Mouse (Mus musculus) MEL (cell line): ENCODE measurements at regions not wholly inside any gene's neighbourhood (a gene's known extent, or its start where the extent isn't known, plus 50 kb on each side); places are given as distances from the start of the nearest gene placed in this dataset.

Source experiments
- DNase-seq: peaks from one replicate; pipeline ENCODE4 v3.0.0; 2011; ENCODE audit warnings: low read depth, low spot score
- H3K27ac ChIP-seq: 2 replicates; pipeline ENCODE4 v1.5.1; 2012; ENCODE audit warnings: low read depth, mild to moderate bottlenecking, control low read depth, low read length, moderate library complexity; ENCODE audit not compliant: control insufficient read depth
- H3K27me3 ChIP-seq, 2 experiments: fragments of 150-350 bp in 1 of 2; sonication (generic) in 1 of 2; 2 replicates each; pipeline ENCODE4 v1.6.1; 2012; ENCODE audit warnings: low read length in 2 of 2, mild to moderate bottlenecking in 2 of 2, improper control_type of control experiment in 1 of 2, moderate library complexity in 1 of 2; ENCODE audit not compliant: insufficient read depth in 2 of 2, control insufficient read depth in 1 of 2
- H3K36me3 ChIP-seq, 2 experiments: 2 replicates each; pipeline ENCODE4 v1.6.1; 2012 to 2014; ENCODE audit warnings: low read length in 2 of 2, improper control_type of control experiment in 1 of 2, inconsistent platforms in 1 of 2, mild to moderate bottlenecking in 1 of 2; ENCODE audit not compliant: insufficient read depth in 2 of 2, control insufficient read depth in 1 of 2
- H3K4me1 ChIP-seq, 2 experiments: fragments of 150-350 bp in 1 of 2; sonication (generic) in 1 of 2; 2 replicates each; pipeline ENCODE4 v1.6.1; 2012; ENCODE audit warnings: low read length in 2 of 2, improper control_type of control experiment in 1 of 2, mild to moderate bottlenecking in 1 of 2; ENCODE audit not compliant: insufficient read depth in 2 of 2, control insufficient read depth in 1 of 2
- H3K4me3 ChIP-seq, 2 experiments: fragments of 150-350 bp in 1 of 2; sonication (generic) in 1 of 2; 2 replicates each; pipeline ENCODE4 v1.5.1; 2012; ENCODE audit warnings: low read depth in 2 of 2, low read length in 2 of 2, mild to moderate bottlenecking in 2 of 2, moderate library complexity in 2 of 2, control low read depth in 1 of 2, improper control_type of control experiment in 1 of 2; ENCODE audit not compliant: control insufficient read depth in 1 of 2, insufficient read depth in 1 of 2
- H3K79me2 ChIP-seq: 2 replicates; pipeline ENCODE4 v1.6.1; 2012; ENCODE audit warnings: mild to moderate bottlenecking, low read length, moderate library complexity; ENCODE audit not compliant: control insufficient read depth, poor library complexity, insufficient read depth
- H3K9ac ChIP-seq: 2 replicates; pipeline ENCODE4 v1.6.1; 2012; ENCODE audit warnings: low read depth, mild to moderate bottlenecking, control low read depth, low read length, moderate library complexity; ENCODE audit not compliant: control insufficient read depth, poor library complexity, severe bottlenecking
- H3K9me3 ChIP-seq: fragments of 150-350 bp; sonication (generic); replicated peaks from 2 replicates; pipeline ENCODE4 v1.6.1; 2012; ENCODE audit warnings: mild to moderate bottlenecking, low read length, improper control_type of control experiment, moderate library complexity; ENCODE audit not compliant: insufficient read depth
- BHLHE40 ChIP-seq: IDR thresholded peaks from 2 replicates; pipeline ENCODE4 v1.6.1; 2012; ENCODE audit warnings: low read depth, mild to moderate bottlenecking, inconsistent platforms, low read length, improper control_type of control experiment, borderline replicate concordance
- CHD2 ChIP-seq: IDR thresholded peaks from 2 replicates; pipeline ENCODE4 v1.6.1; 2011; ENCODE audit warnings: low read length, improper control_type of control experiment
- E2F4 ChIP-seq: IDR thresholded peaks from 2 replicates; pipeline ENCODE4 v1.6.1; 2011; ENCODE audit warnings: low read depth, low read length, improper control_type of control experiment, borderline replicate concordance
- ELF1 ChIP-seq: IDR thresholded peaks from 2 replicates; pipeline ENCODE4 v1.6.1; 2014; ENCODE audit warnings: low read depth, mild to moderate bottlenecking, inconsistent platforms, low read length, improper control_type of control experiment, moderate library complexity
- EP300 ChIP-seq, 2 experiments: IDR thresholded peaks; 2 replicates each; pipeline ENCODE4 v1.6.1; 2011; ENCODE audit warnings: improper control_type of control experiment in 2 of 2, low read length in 2 of 2, low read depth in 1 of 2, mild to moderate bottlenecking in 1 of 2
- ETS1 ChIP-seq: IDR thresholded peaks from 2 replicates; pipeline ENCODE4 v1.6.1; 2012; ENCODE audit warnings: low read depth, mild to moderate bottlenecking, inconsistent platforms, low read length, improper control_type of control experiment, moderate library complexity
- GATA1 ChIP-seq: IDR thresholded peaks from 2 replicates; pipeline ENCODE4 v1.6.1; 2011; ENCODE audit warnings: low read depth, low read length, improper control_type of control experiment
- JUND ChIP-seq: IDR thresholded peaks from 2 replicates; pipeline ENCODE4 v1.6.1; 2011; ENCODE audit warnings: low read depth, mild to moderate bottlenecking, improper control_type of control experiment, low read length
- MAX ChIP-seq: IDR thresholded peaks from 2 replicates; pipeline ENCODE4 v1.6.1; 2011; ENCODE audit warnings: low read length, improper control_type of control experiment
- MEF2A ChIP-seq: IDR thresholded peaks from 2 replicates; pipeline ENCODE4 v1.6.1; 2014; ENCODE audit warnings: low read depth, mild to moderate bottlenecking, inconsistent platforms, low read length, improper control_type of control experiment; ENCODE audit not compliant: poor library complexity, insufficient replicate concordance, severe bottlenecking; ENCODE audit errors: extremely low read depth
- NELFE ChIP-seq: IDR thresholded peaks from 2 replicates; pipeline ENCODE4 v1.6.1; 2011; ENCODE audit warnings: low read depth, low read length, improper control_type of control experiment
- NRF1 ChIP-seq: IDR thresholded peaks from 2 replicates; pipeline ENCODE4 v1.6.1; 2014; ENCODE audit warnings: low read depth, mild to moderate bottlenecking, inconsistent platforms, low read length, improper control_type of control experiment, moderate library complexity; ENCODE audit not compliant: poor library complexity, insufficient read depth, severe bottlenecking
- POLR2AphosphoS5 ChIP-seq: IDR thresholded peaks from 2 replicates; pipeline ENCODE4 v1.6.1; 2012; ENCODE audit warnings: low read depth, borderline replicate concordance, mild to moderate bottlenecking, inconsistent platforms, low read length, moderate library complexity, mixed read lengths
- RCOR1 ChIP-seq: IDR thresholded peaks from 2 replicates; pipeline ENCODE4 v1.6.1; 2012; ENCODE audit warnings: low read depth, mild to moderate bottlenecking, inconsistent platforms, low read length, improper control_type of control experiment
- TAL1 ChIP-seq: IDR thresholded peaks from 2 replicates; pipeline ENCODE4 v1.6.1; 2012; ENCODE audit warnings: mild to moderate bottlenecking, inconsistent platforms, low read length, moderate library complexity, mixed read lengths
- ZKSCAN1 ChIP-seq: IDR thresholded peaks from 2 replicates; pipeline ENCODE4 v1.6.1; 2012; ENCODE audit warnings: low read depth, mild to moderate bottlenecking, inconsistent platforms, low read length, improper control_type of control experiment, moderate library complexity

GRCm38 (mm10) chr13:58477253-58477652 lies 74.1 kb upstream of the Hnrnpk start:
- H3K27me3 ChIP-seq: no peaks in the 10 kb centered on the region; a peak in 1 of 4 replicates
- TF ChIP-seq RCOR1 (peak; percentile 30; the same call in 1 of the 2 replicates), EP300 (IDR thresholded peaks at IDR 0.05; ENCODE audit: low read depth in 1 of 2, low read length in 2 of 2) (peak; percentile 18 to 54; a peak in 2 of 4 replicates), MAX (no peak), POLR2AphosphoS5 (no peak), ZKSCAN1 (no peak), GATA1 (peak; percentile 45), BHLHE40 (no peak), NELFE (no peak), TAL1 (0 out of 2 replicates have a peak, but pooled peaks have one; percentile 10), JUND (no peak), ELF1 (no peak), ETS1 (peak; percentile 61; the same call in 1 of the 2 replicates), CHD2 (no peak)
- H3K9ac ChIP-seq: no peak overlapping the region
- peaks cover 22 to 48% of the 10 kb centered on the region in 2 experiments for H3K4me1 ChIP-seq
- no peaks in the 10 kb centered on the region for H3K79me2 ChIP-seq
- no peak overlapping the region for H3K27ac ChIP-seq
- H3K4me3 ChIP-seq: no peak overlapping the region
- H3K36me3 ChIP-seq: peaks cover 0 to 48% of the 10 kb centered on the region in 2 experiments; a peak in 2 of 4 replicates
- no peaks in the 10 kb centered on the region for H3K9me3 ChIP-seq
- DNase-seq: peak; percentile 37

DNA sequence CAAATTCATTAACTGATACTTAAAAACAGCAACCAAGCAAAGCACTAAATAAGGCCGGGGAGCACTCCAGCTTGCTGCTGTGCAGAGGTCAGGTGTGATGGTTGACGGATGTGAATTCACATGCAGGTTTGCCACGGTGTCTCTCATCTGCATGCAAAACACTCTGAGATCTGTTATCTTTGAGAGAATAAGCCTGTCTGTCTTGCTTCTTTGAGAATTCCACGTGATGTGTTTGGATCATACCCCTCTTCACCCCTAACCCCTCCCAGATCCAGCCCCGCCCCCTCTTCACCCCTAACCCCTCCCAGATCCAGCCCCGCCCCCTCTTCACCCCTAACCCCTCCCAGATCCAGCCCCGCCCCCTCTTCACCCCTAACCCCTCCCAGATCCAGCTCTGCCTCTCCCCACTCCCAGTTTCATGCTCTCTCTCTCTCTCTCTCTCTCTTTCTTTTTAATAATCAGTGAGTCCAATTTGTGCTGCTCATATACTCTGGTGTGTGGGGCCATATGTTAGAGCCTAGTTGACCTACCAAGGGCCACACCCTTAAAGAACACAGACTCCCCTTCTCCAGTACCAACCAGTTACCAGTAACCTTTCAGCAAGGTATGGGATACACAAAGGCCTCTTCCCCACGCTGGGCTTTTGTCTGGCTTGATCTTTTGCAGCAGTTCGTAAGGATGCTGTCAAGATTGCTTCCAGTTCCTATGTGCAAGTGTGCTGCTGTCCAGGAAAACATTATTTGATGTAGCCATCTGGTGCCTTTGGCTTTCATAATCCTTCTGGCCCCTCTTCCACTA lies 73.1 kb upstream of the Hnrnpk start:
- DNase-seq: peak; percentile 50
- H3K4me3 ChIP-seq: peak overlapping the region in 1 of 2 experiments; percentile 24; a peak in 2 of 4 replicates

More for the DNA sequence above, 73.1 kb upstream of the Hnrnpk start:
- Histone ChIP-seq H3K4me1 (peaks cover 19 to 38% of the 10 kb centered on the region in 2 experiments), H3K27ac (no peak overlapping the region), H3K79me2 (no peaks in the 10 kb centered on the region)
- TF ChIP-seq MEF2A: no peak
- TF ChIP-seq NRF1: no peak
- no peak for TF ChIP-seq CHD2
- TF ChIP-seq MAX: no peak
- no peak for TF ChIP-seq ELF1
- TF ChIP-seq POLR2AphosphoS5: no peak
- no peak for TF ChIP-seq E2F4
- TF ChIP-seq, all 39 proteins: peak for 0
- peaks cover 0 to 38% of the 10 kb centered on the region in 2 experiments; a peak in 2 of 4 replicates for H3K36me3 ChIP-seq
- no peaks in the 10 kb centered on the region for H3K9me3 ChIP-seq
- H3K27me3 ChIP-seq: no peaks in the 10 kb centered on the region; a peak in 1 of 4 replicates
- H3K9ac ChIP-seq: no peak overlapping the region
